Mouse (Mus musculus) cerebellum, adult 9-10 months (tissue): ENCODE measurements around the gene Lcn10.
"Not testable (repeated sequence)": the region's sequence is repeated elsewhere in the genome, so short reads cannot be mapped to it uniquely, and the experiment has no call there.

ENCODE experiments used
- DNase-seq: peaks from one replicate; pipeline ENCODE4 v3.0.0; 2022

Lcn10 gene

GRCm38 (mm10) chr2:25708121-25708520, 25.6 kb downstream of the Lcn10 start:
- peak; percentile 61 for DNase-seq

- not testable (repeated sequence) for DNase-seq
These were observed 26.5 kb downstream of the Lcn10 start for GRCm38 (mm10) chr2:25709056-25709455.

- not testable (repeated sequence) for DNase-seq
These were observed 27.3 kb downstream of the Lcn10 start for GRCm38 (mm10) chr2:25709791-25710190.

GRCm38 (mm10) chr2:25711641-25712040, 29.1 kb downstream of the Lcn10 start:
- not testable (repeated sequence) for DNase-seq

- DNase-seq: no peak
These were observed 34.7 kb downstream of the Lcn10 start for GRCm38 (mm10) chr2:25717222-25717621.

GRCm38 (mm10) chr2:25733199-25733930, 50.8 kb downstream of the Lcn10 start:
- DNase-seq: no peak
